Mouse (Mus musculus): ENCODE results near the gene Slc4a1. TPM values are rescaled to one million over a fixed set of nuclear protein-coding genes. Genes with fewer than 3 reads are reported as not detected.

Gene Slc4a1
- polyA plus RNA-seq, 1 experiment from 2014 or later, result 5.0 TPM

DNA sequence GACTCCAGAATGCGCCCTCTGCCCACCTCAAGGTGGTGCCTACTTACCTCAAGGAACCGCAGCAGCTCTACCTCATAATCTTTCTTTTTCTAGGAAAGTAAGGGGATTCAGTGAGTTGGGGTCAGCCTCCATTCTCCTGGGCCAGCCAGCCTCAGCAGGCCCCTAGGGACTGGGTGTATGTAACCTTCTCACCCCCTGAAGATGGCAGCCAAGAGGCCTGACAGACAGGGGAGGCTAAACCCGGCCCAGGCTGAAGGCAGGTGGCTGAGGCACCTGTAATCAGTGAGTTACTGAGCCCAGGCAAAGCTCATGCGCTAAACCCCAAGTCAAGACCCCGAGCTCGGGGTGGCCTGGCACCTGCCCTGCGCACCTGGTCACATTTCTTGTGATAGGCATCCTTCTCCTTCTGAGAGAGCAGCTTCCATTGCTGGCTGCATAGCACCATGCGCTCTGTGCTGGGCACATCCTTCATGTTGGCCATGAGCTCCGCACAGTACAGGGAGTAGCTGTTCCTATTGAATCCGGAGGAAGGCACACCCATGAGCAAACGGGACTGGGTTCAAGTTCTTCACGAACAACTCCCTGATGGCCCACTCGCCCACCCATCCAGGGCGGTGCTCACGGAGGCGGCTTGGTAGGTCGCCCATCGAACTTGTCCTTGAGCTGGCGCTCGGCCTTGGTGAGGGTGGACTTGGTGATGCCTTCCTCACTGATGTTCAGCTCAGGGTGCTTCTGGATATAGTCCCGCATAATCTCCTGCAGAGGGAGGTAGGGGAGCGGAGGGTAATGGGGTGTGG lies 56.0 kb downstream of the Slc4a1 start:
- 84% methylated on average over 22 of the region's 22 CpGs for WGBS
- ATAC-seq (ENCODE audit: insufficient number of reproducible peaks, low FRiP score, low TSS enrichment, low read depth), result no peak
- peak overlapping the region; percentile 10; the same call in 1 of the 2 replicates for H3K9ac ChIP-seq

GRCm38 (mm10) chr11:102308979-102309378 lies 57.0 kb downstream of the Slc4a1 start:
- under 1% methylated on average over 27 of the region's 27 CpGs for WGBS
- H3K27ac ChIP-seq (replicated peaks), result peak overlapping the region; percentile 77

More for the DNA sequence above, 56.0 kb downstream of the Slc4a1 start:
- Histone ChIP-seq H3K9me3 (replicated peaks) (no peaks in the 10 kb centered on the region), H3K4me1 (peaks cover 31% of the 10 kb centered on the region), H3K4me2 (replicated peaks) (peak overlapping the region; percentile 76), H3K27ac (replicated peaks) (peak overlapping the region; percentile 77), H3K4me3 (replicated peaks) (peak overlapping the region; percentile 41; the same call in 1 of the 2 replicates), H3K27me3 (no peaks in the 10 kb centered on the region), H3K36me3 (peaks cover 83% of the 10 kb centered on the region)

GRCm38 (mm10) chr11:102308104-102308503 lies 57.9 kb downstream of the Slc4a1 start:
- Histone ChIP-seq H3K4me3 (replicated peaks) (no peak overlapping the region), H3K27ac (replicated peaks) (no peak overlapping the region), H3K4me2 (replicated peaks) (no peak overlapping the region), H3K9me3 (replicated peaks) (no peaks in the 10 kb centered on the region), H3K36me3 (peaks cover 65% of the 10 kb centered on the region), H3K4me1 (peaks cover 31% of the 10 kb centered on the region), H3K9ac (no peak overlapping the region), H3K27me3 (no peaks in the 10 kb centered on the region)
- 84% methylated on average over 9 of the region's 9 CpGs for WGBS
- ATAC-seq (ENCODE audit: insufficient number of reproducible peaks, low FRiP score, low TSS enrichment, low read depth), result no peak

More at GRCm38 (mm10) chr11:102308979-102309378, 57.0 kb downstream of the Slc4a1 start:
- Histone ChIP-seq H3K36me3 (peaks cover 73% of the 10 kb centered on the region), H3K9me3 (replicated peaks) (no peaks in the 10 kb centered on the region), H3K4me3 (replicated peaks) (peak overlapping the region; percentile 41), H3K27me3 (no peaks in the 10 kb centered on the region), H3K4me1 (peaks cover 31% of the 10 kb centered on the region), H3K9ac (0 out of 2 replicates have a peak overlapping the region, but pooled peaks have one; percentile 10), H3K4me2 (replicated peaks) (peak overlapping the region; percentile 76)
- peak; percentile 92 for ATAC-seq (ENCODE audit: insufficient number of reproducible peaks, low FRiP score, low TSS enrichment, low read depth)

DNA sequence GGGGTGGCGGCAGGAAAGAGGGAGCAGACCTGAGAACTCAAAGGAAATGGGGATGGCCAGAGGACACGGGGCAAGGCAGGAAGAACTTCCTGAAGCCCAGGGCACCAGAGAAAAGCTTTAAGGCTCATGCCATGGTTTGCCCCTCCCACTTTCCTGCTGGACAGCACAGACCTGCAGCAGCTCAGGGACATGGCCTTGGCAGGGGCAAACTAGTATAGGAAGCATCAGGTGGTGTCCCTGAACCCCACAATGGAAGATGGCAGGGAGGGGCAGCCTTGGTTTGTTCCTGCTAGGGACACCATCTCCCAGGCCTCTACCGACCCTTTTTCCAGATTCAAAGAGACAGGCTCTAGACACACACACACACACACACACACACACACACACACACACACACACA lies 60.6 kb downstream of the Slc4a1 start:
- Histone ChIP-seq H3K4me1 (peaks cover 20% of the 10 kb centered on the region), H3K9ac (no peak overlapping the region), H3K4me2 (replicated peaks) (no peak overlapping the region), H3K36me3 (peaks cover 46% of the 10 kb centered on the region), H3K27me3 (no peaks in the 10 kb centered on the region), H3K27ac (replicated peaks) (no peak overlapping the region), H3K4me3 (replicated peaks) (no peak overlapping the region), H3K9me3 (replicated peaks) (no peaks in the 10 kb centered on the region)
- WGBS, result 61% methylated on average over 2 of the region's 3 CpGs
- no peak for ATAC-seq (ENCODE audit: insufficient number of reproducible peaks, low FRiP score, low TSS enrichment, low read depth)

DNA sequence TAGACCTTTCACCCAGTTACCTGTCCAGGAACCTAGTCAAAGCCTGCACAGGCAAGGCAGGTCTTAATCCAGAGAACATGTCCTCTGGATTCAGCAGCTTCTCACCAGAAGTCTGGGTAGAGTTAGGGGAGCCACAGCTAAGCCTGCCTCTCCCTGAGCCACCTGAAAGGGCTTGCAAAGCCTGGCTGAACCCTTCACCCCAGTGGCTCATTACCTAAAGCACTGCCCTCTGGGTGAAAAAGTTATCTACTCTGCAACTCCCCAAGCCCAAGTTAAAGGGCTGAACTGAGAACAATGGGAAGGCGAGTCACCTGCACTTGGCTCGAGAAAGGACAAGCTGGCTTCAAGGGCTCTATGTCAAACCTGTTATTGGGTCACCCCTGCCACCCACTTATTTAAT lies 61.9 kb downstream of the Slc4a1 start:
- Histone ChIP-seq H3K36me3 (peaks cover 33% of the 10 kb centered on the region), H3K4me2 (replicated peaks) (no peak overlapping the region), H3K9me3 (replicated peaks) (no peaks in the 10 kb centered on the region), H3K4me3 (replicated peaks) (no peak overlapping the region), H3K27me3 (no peaks in the 10 kb centered on the region), H3K27ac (replicated peaks) (no peak overlapping the region), H3K4me1 (peaks cover 8% of the 10 kb centered on the region), H3K9ac (no peak overlapping the region)
- 54% methylated on average over 2 of the region's 2 CpGs for WGBS
- ATAC-seq (ENCODE audit: insufficient number of reproducible peaks, low FRiP score, low TSS enrichment, low read depth), result no peak

GRCm38 (mm10) chr11:102299839-102300238 lies 66.2 kb downstream of the Slc4a1 start:
- no peak overlapping the region for H3K4me3 ChIP-seq (replicated peaks)
- H3K36me3 ChIP-seq, result no peaks in the 10 kb centered on the region
- no peak overlapping the region for H3K4me2 ChIP-seq (replicated peaks)
- H3K27ac ChIP-seq (replicated peaks), result no peak overlapping the region
- ATAC-seq (ENCODE audit: insufficient number of reproducible peaks, low FRiP score, low TSS enrichment, low read depth), result no peak
- 19% methylated on average over 1 of the region's 1 CpGs for WGBS
- H3K4me1 ChIP-seq, result peaks cover 14% of the 10 kb centered on the region
- H3K9me3 ChIP-seq (replicated peaks), result no peaks in the 10 kb centered on the region
- H3K27me3 ChIP-seq, result no peaks in the 10 kb centered on the region
- H3K9ac ChIP-seq, result no peak overlapping the region

Small RNAs within 50 kb of the gene (microRNA-seq; reads per million reads assigned to microRNA genes)
- gene Mir6930 (ENCODE audit: borderline number of aligned reads), result not detected

Other genes starting within 250 kb of the Slc4a1 start
- 0.98 and 1.7 TPM in 2 replicates for gene Nags, start 220.7 kb downstream of the Slc4a1 start, polyA plus RNA-seq (2015; fragmentation: Nextera tagmentation; extraction: Ambion mirVana)
- gene Tmem101, start 209.8 kb downstream of the Slc4a1 start, polyA plus RNA-seq (2015; fragmentation: Nextera tagmentation; extraction: Ambion mirVana), result 39.4 and 39.9 TPM in 2 replicates
- 113 and 128 TPM in 2 replicates for gene Lsm12, start 180.9 kb downstream of the Slc4a1 start, polyA plus RNA-seq (2015; fragmentation: Nextera tagmentation; extraction: Ambion mirVana)
- gene G6pc3, start 176.6 kb downstream of the Slc4a1 start, polyA plus RNA-seq (2015; fragmentation: Nextera tagmentation; extraction: Ambion mirVana), result 29.8 and 31.7 TPM in 2 replicates
- 105 and 106 TPM in 2 replicates for gene Hdac5, start 136.0 kb downstream of the Slc4a1 start, polyA plus RNA-seq (2015; fragmentation: Nextera tagmentation; extraction: Ambion mirVana)
- gene BC030867, start 117.3 kb downstream of the Slc4a1 start, polyA plus RNA-seq (2015; fragmentation: Nextera tagmentation; extraction: Ambion mirVana), result 13.6 and 16.0 TPM in 2 replicates
- 0.12 and 0.26 TPM in 2 replicates for gene Asb16, start 97.5 kb downstream of the Slc4a1 start, polyA plus RNA-seq (2015; fragmentation: Nextera tagmentation; extraction: Ambion mirVana)
- gene Tmub2, start 81.3 kb downstream of the Slc4a1 start, polyA plus RNA-seq (2015; fragmentation: Nextera tagmentation; extraction: Ambion mirVana), result 58.3 and 59.5 TPM in 2 replicates
- 18.4 and 20.0 TPM in 2 replicates for gene Atxn7l3, start 69.6 kb downstream of the Slc4a1 start, polyA plus RNA-seq (2015; fragmentation: Nextera tagmentation; extraction: Ambion mirVana)
- gene Ubtf, start 46.5 kb downstream of the Slc4a1 start, polyA plus RNA-seq (2015; fragmentation: Nextera tagmentation; extraction: Ambion mirVana), result 86.6 and 87.3 TPM in 2 replicates
- 7.5 and 8.3 TPM in 2 replicates for gene Rundc3a, start 27.2 kb upstream of the Slc4a1 start, polyA plus RNA-seq (2015; fragmentation: Nextera tagmentation; extraction: Ambion mirVana)
- gene Slc25a39, start 41.7 kb upstream of the Slc4a1 start, polyA plus RNA-seq (2015; fragmentation: Nextera tagmentation; extraction: Ambion mirVana), result 197 and 199 TPM in 2 replicates
- gene Grn, start 64.1 kb upstream of the Slc4a1 start, polyA plus RNA-seq (2015; fragmentation: Nextera tagmentation; extraction: Ambion mirVana), result 196 and 199 TPM in 2 replicates
- 8.5 and 9.7 TPM in 2 replicates for gene Fam171a2, start 81.5 kb upstream of the Slc4a1 start, polyA plus RNA-seq (2015; fragmentation: Nextera tagmentation; extraction: Ambion mirVana)
- gene Itga2b, start 103.9 kb upstream of the Slc4a1 start, polyA plus RNA-seq (2015; fragmentation: Nextera tagmentation; extraction: Ambion mirVana), result 9.1 and 9.5 TPM in 2 replicates
- gene Gpatch8, start 190.2 kb upstream of the Slc4a1 start, polyA plus RNA-seq (2015; fragmentation: Nextera tagmentation; extraction: Ambion mirVana), result 56.2 and 59.1 TPM in 2 replicates
- 11.1 and 12.0 TPM in 2 replicates for gene Gm11627, start 213.3 kb upstream of the Slc4a1 start, polyA plus RNA-seq (2015; fragmentation: Nextera tagmentation; extraction: Ambion mirVana)
- gene Fzd2, start 238.2 kb upstream of the Slc4a1 start, polyA plus RNA-seq (2015; fragmentation: Nextera tagmentation; extraction: Ambion mirVana), result 45.8 and 47.6 TPM in 2 replicates